Mouse (Mus musculus) midbrain, embryonic 10.5 days (tissue): ENCODE results near the gene Lrrc15. TPM values are rescaled to one million over a fixed set of nuclear protein-coding genes. Genes with fewer than 3 reads are reported as not detected.

Experiments used
- DNase-seq: peaks from one replicate; pipeline ENCODE4 v3.0.0-alpha.2; 2017; ENCODE audit warnings: low spot score
- H3K27ac ChIP-seq: fragments of 300-500 bp; sonication (generic); replicated peaks from 2 replicates; pipeline ENCODE4 v1.5.1; 2016; ENCODE audit warnings: mild to moderate bottlenecking
- H3K27me3 ChIP-seq: fragments of 300-500 bp; sonication (generic); 2 replicates; pipeline ENCODE4 v1.6.1; 2016; ENCODE audit warnings: low read depth, mild to moderate bottlenecking; ENCODE audit not compliant: poor library complexity, severe bottlenecking
- H3K36me3 ChIP-seq: fragments of 300-500 bp; sonication (generic); 2 replicates; pipeline ENCODE4 v1.6.1; 2016; ENCODE audit warnings: mild to moderate bottlenecking, moderate library complexity
- H3K4me1 ChIP-seq: fragments of 300-500 bp; sonication (generic); 2 replicates; pipeline ENCODE4 v1.6.1; 2016
- H3K4me3 ChIP-seq: fragments of 300-500 bp; sonication (generic); 2 replicates; pipeline ENCODE4 v1.5.1; 2016; ENCODE audit warnings: mild to moderate bottlenecking, moderate library complexity
- H3K9me3 ChIP-seq: fragments of 300-500 bp; sonication (generic); replicated peaks from 2 replicates; pipeline ENCODE4 v1.6.1; 2016; ENCODE audit warnings: mild to moderate bottlenecking
- WGBS: fragments of 180-500 bp; shearing (Covaris S2); methylation state at CpG from one replicate; pipeline ENCODE4 v1.1.7; 2016; 5-methylcytosine and 5-hydroxymethylcytosine counted together
- polyA plus RNA-seq: library from polyadenylated mRNA; unstranded; fragments of >200 nt; fragmentation: Nextera tagmentation; extraction: Ambion mirVana; gene quantifications from 2 replicates; pipeline ENCODE4 v1.2.1, GENCODE M21; 2016

Gene Lrrc15
- polyA plus RNA-seq, result 0.38 and 0.52 TPM in 2 replicates

- peaks cover 73% of the 10 kb centered on the region for H3K27me3 ChIP-seq
These were observed at the start of gene Lrrc15 for GRCm38 (mm10) chr16:30282844-30283495. Gene Lrrc15 (minus strand): TSS chr16:30283256.

GRCm38 (mm10) chr16:30314236-30314635, 31.2 kb upstream of the Lrrc15 start:
- H3K4me3 ChIP-seq, result no peak overlapping the region
- H3K36me3 ChIP-seq, result peaks cover 21% of the 10 kb centered on the region
- no peak overlapping the region for H3K27ac ChIP-seq
- H3K4me1 ChIP-seq, result peaks cover 11% of the 10 kb centered on the region
- peaks cover 30% of the 10 kb centered on the region for H3K27me3 ChIP-seq
- no peak for DNase-seq
- no peaks in the 10 kb centered on the region for H3K9me3 ChIP-seq

More at GRCm38 (mm10) chr16:30282844-30283495, at the start of gene Lrrc15:
- peak; percentile 68 for DNase-seq
- Histone ChIP-seq H3K9me3 (no peaks in the 10 kb centered on the region), H3K4me1 (peaks cover 36% of the 10 kb centered on the region), H3K27ac (no peak within 1 kb of the TSS), H3K36me3 (no peaks in the 10 kb centered on the region), H3K4me3 (peak within 1 kb of the TSS; percentile 51)
- 9% methylated on average over 34 of the region's 34 CpGs for WGBS

DNA sequence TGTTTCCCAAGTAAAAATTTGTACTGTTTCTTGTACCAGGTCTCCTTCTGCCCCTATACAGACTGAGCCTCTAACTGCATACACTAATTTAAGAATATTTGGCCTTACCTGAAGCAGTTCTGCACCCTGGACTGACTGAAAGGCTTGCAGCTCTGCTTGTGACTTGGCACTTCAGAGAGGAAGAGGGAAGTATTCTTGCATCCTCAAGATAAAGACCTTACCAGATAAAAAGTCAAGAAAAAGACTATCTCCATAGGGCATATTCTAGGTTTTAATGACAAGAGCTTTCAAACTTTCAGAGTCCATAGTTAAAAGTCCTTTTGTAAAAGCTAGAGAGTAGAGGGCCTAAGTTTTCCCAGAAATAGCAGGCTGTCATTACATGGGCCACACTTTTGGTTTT, 27.6 kb upstream of the Lrrc15 start, which contains the start of gene Gp5:
Gene Gp5 (minus strand): TSS at position 133 of the 400 bp plus-strand sequence.
- H3K27ac ChIP-seq, result no peak within 1 kb of the TSS
- peaks cover 65% of the 10 kb centered on the region for H3K27me3 ChIP-seq
- H3K36me3 ChIP-seq, result peaks cover 7% of the 10 kb centered on the region
- no peaks in the 10 kb centered on the region for H3K9me3 ChIP-seq
- no peak for DNase-seq
- H3K4me1 ChIP-seq, result peaks cover 22% of the 10 kb centered on the region
- H3K4me3 ChIP-seq, result peak within 1 kb of the TSS; percentile 69

DNA sequence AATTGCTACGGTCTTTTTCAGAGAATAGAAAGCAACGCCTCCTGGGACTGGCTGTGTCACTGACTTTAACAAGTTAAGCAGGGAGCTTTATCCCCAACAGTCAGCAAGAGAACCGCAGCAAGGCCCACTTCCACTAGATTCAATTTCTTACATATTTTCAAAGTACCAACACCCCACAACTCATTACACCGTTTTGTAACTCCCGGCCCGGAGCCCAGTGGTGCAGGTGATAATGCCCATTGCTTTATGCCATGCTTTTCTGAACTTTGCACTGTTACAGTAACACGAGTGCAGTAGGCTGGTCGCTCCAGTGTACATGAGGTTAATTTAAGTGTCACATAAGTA, 27.1 kb upstream of the Lrrc15 start:
- peaks cover 21% of the 10 kb centered on the region for H3K4me1 ChIP-seq
- DNase-seq, result no peak
- no peak overlapping the region for H3K27ac ChIP-seq
- peaks cover 3% of the 10 kb centered on the region for H3K36me3 ChIP-seq
- H3K27me3 ChIP-seq, result peaks cover 67% of the 10 kb centered on the region
- H3K4me3 ChIP-seq, result no peak overlapping the region
- 54% methylated on average over 8 of the region's 8 CpGs for WGBS
- no peaks in the 10 kb centered on the region for H3K9me3 ChIP-seq

DNA sequence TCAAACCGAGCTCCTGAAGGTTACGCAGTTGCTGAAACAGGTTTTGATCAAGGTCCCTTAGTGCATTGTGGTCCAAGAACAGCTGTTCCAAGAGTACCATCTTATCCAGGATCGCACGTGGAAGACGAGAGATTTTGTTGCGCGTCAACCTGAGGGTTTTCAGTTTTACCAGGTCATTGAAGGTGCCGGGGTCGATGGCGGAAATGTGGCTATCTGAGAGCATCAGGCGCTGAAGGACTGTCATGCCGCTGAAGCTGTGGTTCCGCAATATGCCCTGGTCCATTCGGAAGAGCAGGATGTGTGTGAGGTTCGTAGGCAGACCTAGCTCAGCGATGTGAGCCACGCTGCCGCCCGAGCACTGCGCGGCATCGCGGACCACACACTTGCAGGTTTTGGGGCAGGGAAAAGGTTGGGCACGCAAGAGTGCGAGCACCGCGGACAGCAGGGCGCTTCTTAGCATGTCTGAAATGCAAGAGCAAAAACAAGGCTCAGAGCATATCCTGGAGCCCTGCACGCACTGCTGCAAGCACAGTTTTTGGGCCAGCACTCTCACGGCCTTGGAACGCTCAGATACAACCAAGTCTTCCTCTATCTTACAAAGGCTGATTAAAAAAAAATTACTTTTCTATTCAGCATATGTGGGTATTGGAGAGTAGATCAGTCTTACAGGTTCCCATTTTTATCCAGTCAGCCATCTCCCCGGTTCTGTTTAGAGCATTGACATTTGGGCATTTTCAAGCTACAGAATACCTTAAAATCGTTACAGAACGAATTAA, 26.5 kb upstream of the Lrrc15 start:
- Histone ChIP-seq H3K9me3 (no peaks in the 10 kb centered on the region), H3K36me3 (no peaks in the 10 kb centered on the region; the same call in 1 of the 2 replicates), H3K4me3 (peak overlapping the region; percentile 69), H3K27ac (no peak overlapping the region), H3K27me3 (peaks cover 71% of the 10 kb centered on the region), H3K4me1 (peaks cover 21% of the 10 kb centered on the region)
- peak; percentile 56 for DNase-seq
- 5% methylated on average over 34 of the region's 34 CpGs for WGBS

DNA sequence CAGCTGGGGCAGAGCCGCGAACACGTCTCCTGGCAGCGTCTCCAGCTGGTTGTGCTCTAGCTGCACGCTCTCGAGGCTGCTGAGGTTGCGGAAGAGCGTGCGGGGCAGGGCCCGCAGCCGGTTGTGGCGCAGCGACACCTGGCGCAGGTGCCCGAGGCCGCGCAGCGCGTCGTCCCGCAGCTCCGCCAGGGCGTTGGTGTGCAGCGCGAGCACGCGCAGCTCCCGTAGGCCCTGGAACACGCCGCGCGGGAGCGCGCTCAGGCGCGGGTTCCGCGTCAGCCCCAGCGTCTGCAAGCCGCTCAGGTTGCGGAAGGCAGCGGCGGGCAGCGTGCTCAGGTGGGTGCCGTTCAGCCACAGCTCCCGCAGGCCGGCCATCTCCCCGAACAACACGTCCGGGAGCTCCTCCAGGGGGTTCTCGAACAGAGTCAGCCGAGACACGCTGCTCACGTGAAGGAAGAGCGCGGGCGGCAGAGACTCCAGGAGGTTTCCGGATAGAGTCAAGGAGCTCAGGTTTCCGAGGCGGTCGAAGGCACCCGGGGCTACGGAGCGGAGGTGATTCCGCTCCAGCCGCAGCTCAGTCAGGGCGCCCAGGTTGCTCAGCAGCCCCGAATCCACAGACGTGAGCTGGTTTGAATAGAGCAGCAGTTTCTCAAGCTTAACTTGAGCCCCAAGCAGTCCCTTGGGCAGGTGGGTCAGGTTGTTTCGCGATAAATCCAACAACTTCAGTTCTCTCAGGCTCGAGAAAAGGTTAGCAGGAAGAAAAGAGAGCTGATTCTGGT, 25.7 kb upstream of the Lrrc15 start:
- peaks cover 78% of the 10 kb centered on the region for H3K27me3 ChIP-seq
- H3K4me1 ChIP-seq, result peaks cover 21% of the 10 kb centered on the region
- peak overlapping the region; percentile 69 for H3K4me3 ChIP-seq
- H3K36me3 ChIP-seq, result no peaks in the 10 kb centered on the region; the same call in 1 of the 2 replicates
- WGBS, result under 1% methylated on average over 72 of the region's 72 CpGs
- H3K9me3 ChIP-seq, result no peaks in the 10 kb centered on the region
- peak overlapping the region; percentile 57; the same call in 1 of the 2 replicates for H3K27ac ChIP-seq
- DNase-seq, result no peak

DNA sequence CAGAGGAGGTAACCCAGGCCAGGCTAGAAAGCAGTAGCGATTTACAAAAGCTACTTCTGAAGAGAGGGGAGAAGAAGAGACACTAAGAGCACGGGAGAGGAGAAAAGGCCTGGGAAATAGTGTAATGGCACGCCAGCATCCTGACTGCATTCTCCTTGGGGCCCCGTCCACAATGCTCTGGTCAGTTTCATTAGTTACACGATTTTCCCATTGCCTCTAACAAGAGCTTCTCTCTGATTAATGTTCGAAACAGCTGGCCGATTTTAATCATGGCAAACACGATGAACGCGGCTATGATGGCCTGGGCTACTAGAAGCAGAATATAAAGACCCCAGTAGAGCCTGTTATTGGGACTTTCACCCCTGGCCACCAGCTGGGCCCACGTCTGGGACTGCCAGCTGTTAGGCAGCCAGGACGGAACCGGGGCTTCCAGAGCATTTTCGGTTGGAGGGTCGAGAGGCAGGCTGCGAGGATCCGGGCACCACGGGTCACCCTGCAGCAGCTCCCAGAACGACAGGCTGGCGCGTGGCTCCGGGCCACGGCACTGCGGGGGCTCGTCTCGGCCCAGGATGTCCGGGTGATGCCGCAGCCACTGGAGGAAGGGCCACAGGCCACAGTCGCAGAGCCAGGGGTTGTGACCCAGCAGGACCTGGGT, 25.0 kb upstream of the Lrrc15 start:
- H3K27me3 ChIP-seq, result peaks cover 85% of the 10 kb centered on the region
- WGBS, result 16% methylated on average over 29 of the region's 29 CpGs
- no peaks in the 10 kb centered on the region; the same call in 1 of the 2 replicates for H3K36me3 ChIP-seq
- H3K4me1 ChIP-seq, result peaks cover 21% of the 10 kb centered on the region
- no peaks in the 10 kb centered on the region for H3K9me3 ChIP-seq
- H3K4me3 ChIP-seq, result peak overlapping the region; percentile 69
- H3K27ac ChIP-seq, result peak overlapping the region; percentile 38; the same call in 1 of the 2 replicates
- peak; percentile 42 for DNase-seq

- peaks cover 21% of the 10 kb centered on the region for H3K4me1 ChIP-seq
- no peaks in the 10 kb centered on the region; the same call in 1 of the 2 replicates for H3K36me3 ChIP-seq
- no peaks in the 10 kb centered on the region for H3K9me3 ChIP-seq
- H3K27me3 ChIP-seq, result peaks cover 91% of the 10 kb centered on the region
- H3K4me3 ChIP-seq, result no peak overlapping the region
- DNase-seq, result no peak
- H3K27ac ChIP-seq, result no peak overlapping the region
- 53% methylated on average over 12 of the region's 12 CpGs for WGBS
These were observed 24.2 kb upstream of the Lrrc15 start for GRCm38 (mm10) chr16:30307306-30307705.

- DNase-seq, result no peak
- no peaks in the 10 kb centered on the region for H3K36me3 ChIP-seq
- no peaks in the 10 kb centered on the region for H3K9me3 ChIP-seq
- peaks cover 21% of the 10 kb centered on the region for H3K4me1 ChIP-seq
- WGBS, result 91% methylated on average over 4 of the region's 4 CpGs
- no peak overlapping the region for H3K4me3 ChIP-seq
- H3K27me3 ChIP-seq, result peaks cover 86% of the 10 kb centered on the region
- no peak overlapping the region for H3K27ac ChIP-seq
These were observed 23.0 kb upstream of the Lrrc15 start for GRCm38 (mm10) chr16:30306102-30306501.

DNA sequence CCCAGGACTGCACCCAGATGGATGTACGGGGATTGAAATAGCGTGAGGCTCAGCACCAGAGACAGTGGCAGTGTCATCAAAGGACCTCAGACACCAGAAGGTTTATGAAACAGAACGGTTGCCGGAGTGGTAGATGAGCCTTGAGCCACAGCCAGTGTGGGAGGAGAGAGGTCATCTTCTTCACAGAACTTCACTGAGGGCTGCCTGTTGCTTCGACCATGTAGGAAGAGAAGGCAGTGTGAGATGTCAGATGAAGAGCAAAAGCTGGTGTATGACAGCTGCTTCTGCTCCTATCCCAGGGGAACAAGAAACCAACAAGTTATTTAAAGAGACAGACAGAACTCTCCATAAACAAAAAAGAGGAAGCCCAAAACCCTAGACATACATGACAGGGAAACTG, 21.2 kb upstream of the Lrrc15 start:
- DNase-seq, result no peak
- peaks cover 12% of the 10 kb centered on the region for H3K4me1 ChIP-seq
- no peak overlapping the region for H3K27ac ChIP-seq
- WGBS, result 82% methylated on average over 5 of the region's 5 CpGs
- H3K4me3 ChIP-seq, result no peak overlapping the region
- H3K36me3 ChIP-seq, result no peaks in the 10 kb centered on the region
- H3K27me3 ChIP-seq, result peaks cover 67% of the 10 kb centered on the region
- H3K9me3 ChIP-seq, result no peaks in the 10 kb centered on the region

DNA sequence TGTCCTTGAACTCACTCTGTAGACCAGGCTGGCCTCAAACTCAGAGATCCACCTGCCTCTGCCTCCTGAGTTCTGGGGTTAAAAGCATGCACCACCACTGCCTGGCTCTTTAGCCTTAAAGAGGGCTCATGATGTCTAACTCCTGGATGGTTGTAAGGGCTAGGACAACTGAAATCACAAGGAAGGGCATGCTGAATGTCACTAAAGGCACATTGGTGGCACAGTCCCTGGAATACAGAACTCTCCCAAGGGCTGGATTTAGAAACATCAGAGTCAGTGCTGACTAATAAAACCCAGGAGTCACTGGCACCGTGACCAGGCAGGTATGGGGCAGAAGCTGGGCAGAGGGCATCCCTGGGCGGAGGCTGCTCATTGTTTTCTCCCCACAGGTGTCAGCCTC, 20.4 kb upstream of the Lrrc15 start:
- 85% methylated on average over 2 of the region's 2 CpGs for WGBS
- peaks cover 4% of the 10 kb centered on the region for H3K4me1 ChIP-seq
- H3K9me3 ChIP-seq, result no peaks in the 10 kb centered on the region
- no peak overlapping the region for H3K27ac ChIP-seq
- no peak for DNase-seq
- H3K4me3 ChIP-seq, result no peak overlapping the region
- peaks cover 59% of the 10 kb centered on the region for H3K27me3 ChIP-seq
- no peaks in the 10 kb centered on the region for H3K36me3 ChIP-seq

GRCm38 (mm10) chr16:30302686-30303085, 19.6 kb upstream of the Lrrc15 start:
- H3K36me3 ChIP-seq, result no peaks in the 10 kb centered on the region
- H3K9me3 ChIP-seq, result no peaks in the 10 kb centered on the region
- no peak for DNase-seq
- no peaks in the 10 kb centered on the region for H3K4me1 ChIP-seq
- 86% methylated on average over 6 of the region's 6 CpGs for WGBS
- H3K4me3 ChIP-seq, result no peak overlapping the region
- peaks cover 52% of the 10 kb centered on the region for H3K27me3 ChIP-seq
- no peak overlapping the region for H3K27ac ChIP-seq
